Mouse (Mus musculus) heart, postnatal 10 days (tissue): ENCODE measurements around the gene Dab1. TPM values are rescaled to one million over a fixed set of nuclear protein-coding genes. Genes with fewer than 3 reads are reported as not detected.
A peak's percentile ranks its signal among the peaks of the same experiment; 100 is the strongest.

ENCODE experiments used
- DNase-seq, 2 experiments: peaks; one replicate each; pipeline ENCODE4 v3.0.0; 2021
- intact Hi-C: fragments of 180-260 bp; cut with DNase I; formaldehyde crosslinking; loops from one replicate; pipeline ENCODE4 v1.15.1; 2025
- total RNA-seq, 2 experiments: library from RNA; stranded (reverse); gene quantifications; 2 replicates each; pipeline ENCODE4 v1.2.3; 2021

The Dab1 gene
- total RNA-seq: under 1 TPM; 0.40 to 0.43 TPM

DNA sequence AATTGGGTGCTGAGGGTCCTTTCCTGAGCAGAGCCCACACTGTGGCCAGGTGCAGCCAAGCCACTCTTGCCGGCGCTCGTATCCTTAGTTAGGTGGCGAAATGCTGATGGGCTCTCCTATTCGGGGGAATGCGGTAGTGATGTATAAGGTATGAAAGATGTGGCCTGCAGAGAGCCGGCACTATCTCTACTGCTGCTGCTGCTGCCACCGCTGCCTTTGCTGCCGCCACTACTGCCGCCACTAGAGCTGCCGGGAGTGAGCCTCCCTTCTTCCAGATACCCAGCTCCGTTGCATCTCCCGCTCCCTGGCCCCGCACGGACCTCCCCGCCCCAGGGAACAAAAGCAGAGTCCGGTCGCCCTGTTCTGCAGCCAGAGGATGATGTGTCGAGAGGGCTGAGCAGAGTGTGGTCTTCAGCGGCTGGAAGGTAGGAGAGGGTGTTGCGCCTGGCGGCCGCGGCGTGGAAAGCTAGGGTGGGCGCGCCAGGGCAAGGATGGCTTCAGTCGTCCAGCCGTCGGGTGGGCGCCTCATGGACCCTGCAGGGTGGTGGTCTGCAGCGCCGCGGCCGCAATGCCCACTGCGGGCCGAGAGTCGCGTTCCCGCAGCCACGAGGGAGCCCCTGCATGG lies at the start of gene Dab1:
TSS of gene Dab1 (plus strand) at position 39 of the 625 bp plus-strand sequence.
- intact Hi-C loops: no loop called here
- no peak for DNase-seq

DNA sequence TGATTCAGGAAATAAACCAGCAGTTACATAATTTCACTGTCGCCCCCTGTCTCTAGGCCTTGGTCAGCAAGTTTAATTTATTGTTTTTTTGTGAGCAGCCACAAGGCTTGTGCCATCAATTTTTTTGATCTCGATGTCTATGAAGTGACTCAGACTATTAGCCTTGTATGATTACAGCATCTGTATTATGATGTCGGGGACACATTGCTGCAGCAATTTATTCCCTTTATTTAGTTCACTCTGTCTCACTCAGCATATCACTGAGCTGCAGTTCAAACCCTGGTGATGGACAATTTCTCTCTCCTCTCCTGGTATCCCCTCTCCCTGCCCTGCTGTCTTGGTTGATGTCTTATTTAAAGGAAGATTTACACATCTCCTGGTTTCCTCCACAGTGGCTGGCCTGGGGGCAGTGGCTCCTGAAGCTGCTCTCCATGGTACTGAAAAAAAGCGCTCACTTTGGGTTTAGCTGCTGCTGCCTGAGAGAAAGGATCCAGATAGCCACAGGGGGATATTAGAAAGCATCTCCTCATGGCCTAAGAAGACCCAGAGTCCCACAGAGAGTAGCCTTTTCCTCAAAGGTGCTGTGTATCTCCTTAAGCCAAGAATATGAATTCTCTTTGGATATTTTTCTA lies 47.3 kb upstream of the Dab1 start:
- DNase-seq: peak; percentile 37 to 47
- intact Hi-C loops: no loop called here

DNA sequence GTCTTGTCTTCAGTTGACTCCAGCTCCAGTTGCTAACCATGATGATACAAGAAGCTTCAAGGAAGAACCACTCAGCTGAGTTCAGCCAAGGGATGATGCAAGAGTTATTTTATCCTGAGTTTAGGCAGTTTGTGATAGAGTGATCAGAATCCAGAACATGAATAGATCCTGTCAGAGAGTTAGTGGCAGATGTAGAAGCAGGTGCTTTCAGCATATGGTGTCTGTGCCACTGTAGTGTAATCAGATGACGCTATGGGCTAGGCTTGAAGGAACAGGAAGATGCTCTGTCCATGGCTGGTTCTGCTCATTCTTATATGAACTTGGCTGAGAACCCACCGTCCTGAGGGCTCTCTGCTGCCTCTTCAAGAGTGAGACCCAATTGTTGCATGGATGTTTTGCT lies 43.6 kb upstream of the Dab1 start:
- intact Hi-C loops: no loop called here
- no peak for DNase-seq

DNA sequence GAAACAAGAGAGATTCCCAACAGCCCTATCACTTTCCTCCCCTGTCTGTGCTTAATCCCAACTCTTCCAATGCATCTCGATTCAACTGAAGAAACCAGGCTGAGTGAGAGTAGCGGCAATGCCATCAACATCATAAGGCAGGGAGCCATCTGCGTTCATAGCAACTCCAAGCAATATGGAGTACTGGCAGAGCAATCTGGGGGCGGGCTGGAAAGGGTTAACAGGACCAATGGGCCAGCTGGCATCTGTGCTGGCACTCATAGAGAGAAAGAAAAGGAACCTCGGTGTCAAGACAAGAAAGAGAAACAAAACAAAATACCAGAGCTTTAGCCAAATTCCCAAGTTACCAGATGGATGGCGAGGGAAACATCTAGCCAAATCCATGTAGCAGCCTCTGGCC lies 42.9 kb upstream of the Dab1 start:
- intact Hi-C loops: no loop called here
- DNase-seq: no peak

DNA sequence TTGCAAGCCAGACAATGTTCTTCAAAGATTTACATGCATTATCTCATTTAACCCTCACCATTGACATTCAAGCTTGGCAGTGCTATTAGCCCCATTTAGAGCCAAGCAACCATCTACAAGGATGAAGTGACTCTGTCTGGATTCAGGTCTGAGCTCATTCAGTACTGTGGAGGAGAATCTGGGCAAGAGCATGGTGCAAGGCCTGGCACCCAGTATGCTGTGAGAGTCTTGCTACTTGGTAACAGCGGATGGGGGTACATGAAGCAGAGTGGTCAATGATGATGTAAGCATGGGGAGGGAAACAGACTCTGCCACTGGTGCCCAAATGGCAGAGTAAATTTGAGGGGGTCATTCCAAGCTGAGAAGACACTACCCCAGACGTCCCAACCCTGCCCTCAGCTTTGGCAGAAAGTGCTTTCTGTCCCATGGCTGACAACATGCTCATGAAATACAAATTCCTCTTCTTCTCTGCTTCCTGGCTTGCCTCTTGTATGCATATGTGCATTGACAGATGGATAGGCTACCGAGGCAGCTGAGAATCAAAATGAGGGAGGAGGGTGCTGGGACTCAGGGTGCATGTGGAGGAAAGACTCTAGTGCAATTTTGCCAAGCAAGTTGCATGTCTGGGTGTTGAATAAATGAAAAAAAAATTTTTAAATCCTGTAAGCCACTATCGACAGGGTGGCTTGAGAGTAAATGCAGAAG lies 41.9 kb upstream of the Dab1 start:
- intact Hi-C loops: no loop called here
- no peak for DNase-seq

DNA sequence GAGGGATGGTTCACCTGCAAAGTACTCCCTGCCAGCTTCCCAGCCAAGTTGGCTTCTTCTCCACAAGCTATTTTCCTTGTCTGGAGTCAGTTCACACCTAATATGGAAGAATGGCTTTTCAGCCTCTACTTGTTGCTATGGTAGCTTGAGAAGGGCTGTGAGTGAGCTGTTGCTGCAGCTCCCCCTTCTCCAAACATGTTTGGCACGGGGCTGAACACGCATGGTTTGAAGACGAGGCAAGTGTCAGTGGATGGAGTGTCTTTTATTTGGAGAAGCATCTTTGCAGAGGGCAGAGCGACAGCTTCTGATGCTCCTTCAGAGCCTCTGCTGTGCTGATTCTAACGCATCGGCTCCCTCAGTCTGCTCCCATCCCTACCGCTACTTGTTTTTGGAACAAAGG lies 41.3 kb upstream of the Dab1 start:
- intact Hi-C loops: no loop called here
- DNase-seq: no peak

DNA sequence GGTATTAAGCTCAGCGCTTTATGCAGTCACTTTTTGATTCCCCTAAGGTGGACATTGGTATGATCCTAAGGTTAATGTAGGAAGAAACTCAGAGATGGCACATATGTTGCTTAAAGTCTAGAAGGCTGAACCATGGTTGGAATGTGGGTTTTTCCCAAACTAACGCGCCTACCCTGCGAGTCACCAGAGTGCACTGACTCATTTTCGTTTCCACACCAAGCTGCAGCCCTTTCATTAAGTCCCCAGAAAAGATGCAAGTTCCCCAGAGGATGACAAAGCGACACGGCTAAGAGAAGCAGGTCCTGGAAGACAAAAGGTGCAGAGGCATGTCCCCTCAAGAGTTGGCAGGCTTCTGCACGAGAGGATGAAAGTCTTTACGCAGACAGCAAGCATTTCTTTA lies 39.1 kb upstream of the Dab1 start:
- intact Hi-C loops: no loop called here

DNA sequence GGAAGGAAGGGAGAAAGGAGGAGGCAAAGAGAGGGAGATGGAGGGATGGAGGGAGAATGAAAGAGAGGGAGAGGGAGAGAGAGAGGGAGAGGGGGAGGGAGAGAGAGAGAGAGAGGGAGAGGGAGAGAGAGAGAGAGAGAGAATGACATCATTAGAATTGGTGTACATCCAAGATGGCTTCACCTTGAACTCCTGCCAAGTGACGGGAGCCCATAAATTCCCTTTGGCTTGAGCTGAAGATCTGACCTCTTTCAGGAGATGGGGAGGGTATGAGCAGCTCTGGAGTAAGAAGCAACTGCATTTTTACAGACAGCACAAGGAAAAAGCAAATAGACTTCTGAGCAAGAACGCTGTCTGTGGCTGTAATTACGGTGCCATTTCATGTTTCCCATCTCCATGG lies 4.1 kb upstream of the Dab1 start:
- DNase-seq: no peak
- intact Hi-C loops: no loop called here

More for the DNA sequence above, 39.1 kb upstream of the Dab1 start:
- DNase-seq: no peak

DNA sequence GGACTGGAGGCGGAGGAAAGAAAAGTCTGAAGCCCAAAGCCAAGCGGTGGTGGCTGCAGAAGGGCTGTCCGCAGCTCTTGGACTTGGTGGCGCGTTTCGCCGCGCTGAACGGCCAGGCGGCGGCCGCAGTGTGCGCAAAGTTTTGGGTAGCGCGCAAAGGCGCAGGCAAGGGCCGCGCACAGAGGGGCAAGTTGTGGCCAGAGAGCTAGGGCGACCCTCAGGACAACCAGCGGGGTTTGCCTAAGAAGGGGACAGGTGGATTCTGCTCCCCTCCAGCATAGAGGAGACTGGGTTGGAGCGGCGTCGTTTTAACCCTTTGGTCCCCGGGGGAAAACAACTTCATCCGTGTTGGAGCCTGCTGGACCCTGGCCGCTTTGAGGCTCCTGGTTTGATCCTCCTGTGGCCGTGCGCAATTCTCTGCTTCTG lies 800 bp downstream of the Dab1 start:
- intact Hi-C loops: no loop called here
- peak; percentile 1 to 2 for DNase-seq

DNA sequence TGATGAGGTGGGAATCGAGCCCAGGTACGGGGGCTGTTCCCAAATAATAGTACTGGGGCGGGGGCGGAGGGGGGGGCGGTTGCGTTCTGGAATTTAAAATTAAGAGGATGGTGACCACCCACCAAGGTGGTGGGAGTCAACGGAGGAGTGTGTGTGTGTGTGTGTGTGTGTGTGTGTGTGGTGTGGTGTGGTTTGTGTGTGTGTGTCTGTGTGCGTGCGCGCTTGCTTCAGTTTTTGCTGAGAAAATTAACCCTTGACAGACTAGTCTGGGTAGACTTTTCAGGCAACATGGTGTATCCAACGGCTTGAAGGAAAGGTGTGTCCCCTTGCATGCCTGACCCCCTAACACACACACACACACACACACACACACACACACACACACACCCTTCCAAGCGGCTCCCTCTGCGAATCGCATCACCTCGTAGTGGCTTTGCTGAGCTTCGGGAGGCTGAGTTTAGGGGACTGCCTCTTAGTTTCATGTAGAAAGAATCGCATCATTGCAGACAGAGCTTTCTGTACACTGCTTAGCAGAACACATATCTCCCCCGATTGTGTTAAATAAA lies 1.5 kb downstream of the Dab1 start:
- no peak for DNase-seq
- intact Hi-C loops: no loop called here

DNA sequence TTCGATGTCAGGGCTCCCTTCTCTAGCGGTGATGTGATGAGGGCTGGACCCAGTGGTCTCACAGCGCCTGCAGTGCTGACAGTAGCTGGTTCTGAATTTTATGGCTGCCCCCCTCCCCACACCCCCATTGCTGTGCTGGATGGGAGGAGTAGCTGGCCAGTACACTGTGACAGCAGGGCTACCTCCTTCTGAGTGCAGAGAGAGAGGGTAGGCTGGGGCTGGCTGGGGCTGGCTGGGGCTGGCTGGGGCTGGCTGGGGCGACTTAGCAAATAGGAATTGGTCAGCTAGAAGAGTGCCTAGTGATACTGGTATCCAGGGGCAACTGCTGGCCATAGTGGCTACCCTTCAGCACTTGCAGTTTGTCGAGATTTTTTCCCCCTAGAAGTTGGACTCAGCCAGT lies 2.4 kb downstream of the Dab1 start:
- intact Hi-C loops: no loop called here
- DNase-seq: no peak

DNA sequence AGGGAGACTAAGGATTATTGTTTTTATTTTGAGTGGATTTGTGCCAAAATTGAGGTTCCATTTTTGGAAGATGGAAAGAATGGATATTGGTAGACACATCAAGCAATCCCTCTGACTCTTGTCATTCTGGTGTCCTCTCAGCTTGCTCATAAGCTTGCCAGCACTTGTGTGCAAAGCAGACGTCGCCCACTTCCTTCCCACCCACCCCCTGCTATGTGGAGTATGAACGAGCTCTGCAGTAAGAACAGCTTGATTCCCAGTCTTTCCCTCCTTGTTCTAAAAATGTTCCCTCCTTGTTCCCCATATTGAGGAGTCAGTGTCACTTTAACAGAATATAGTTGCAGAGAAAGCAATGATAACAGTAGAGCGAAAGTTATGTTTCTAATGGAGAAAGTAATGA lies 11.0 kb downstream of the Dab1 start:
- DNase-seq: no peak
- intact Hi-C loops: no loop called here

DNA sequence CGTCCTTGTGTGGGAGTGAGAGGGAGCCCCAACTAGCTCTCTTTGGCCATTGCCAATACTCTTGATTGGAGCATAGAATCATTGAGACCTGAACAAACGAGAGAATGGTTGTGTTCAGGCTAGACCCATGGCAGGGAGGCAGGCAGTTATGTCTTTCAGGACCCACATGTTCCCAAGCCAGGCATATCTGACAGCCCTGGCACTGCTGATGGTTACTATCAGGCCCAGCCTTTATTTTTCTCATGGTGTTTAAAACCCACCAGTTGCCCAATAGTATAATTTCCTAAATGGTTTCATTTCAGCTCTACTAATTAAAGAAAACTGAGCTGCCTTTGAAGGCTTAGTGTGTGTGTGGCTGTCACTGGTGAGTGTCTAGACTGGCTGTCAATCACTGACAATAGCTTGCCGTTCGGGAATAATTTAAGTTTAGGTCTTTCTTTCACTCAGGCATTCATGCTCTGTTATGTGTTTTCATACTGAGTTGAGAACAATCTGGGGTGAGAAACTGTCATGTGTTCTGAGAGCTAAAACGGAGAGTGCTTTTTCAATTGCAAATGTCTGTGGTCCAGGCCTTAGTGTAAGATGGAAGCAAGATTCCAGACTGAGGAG lies 17.1 kb downstream of the Dab1 start:
- DNase-seq: no peak
- intact Hi-C loops: no loop called here

DNA sequence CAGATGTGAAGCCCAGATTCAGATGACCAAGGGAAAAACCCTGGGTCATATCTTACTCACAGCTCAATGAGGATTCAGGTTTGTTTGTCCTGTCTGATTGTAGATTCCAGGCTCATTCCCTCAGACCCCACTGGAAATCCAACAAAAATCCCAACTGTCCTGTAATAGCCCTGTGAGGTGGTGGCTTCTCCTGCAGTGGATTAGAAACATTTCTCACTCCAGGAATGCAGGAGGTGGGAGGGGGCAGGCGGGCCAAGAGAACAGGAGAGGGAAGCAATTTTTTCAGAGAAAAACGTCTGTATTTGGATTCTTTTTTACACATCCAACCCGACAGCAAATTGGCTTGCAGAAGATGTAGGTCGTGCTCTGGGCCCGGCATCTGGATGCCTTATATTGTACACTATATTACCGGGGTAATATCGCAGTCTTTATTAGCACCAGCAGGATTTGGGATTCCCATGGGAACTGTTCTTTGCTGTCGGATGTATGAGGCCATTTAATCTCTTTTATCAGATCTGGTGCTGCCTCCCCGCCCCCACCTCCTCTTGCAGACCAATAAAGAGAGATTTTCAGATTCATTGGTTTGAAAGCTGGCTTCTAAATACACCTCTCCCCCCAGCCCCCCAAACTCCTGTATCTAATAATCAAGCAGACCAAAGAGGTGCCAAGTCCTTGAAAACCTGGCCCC lies 29.2 kb downstream of the Dab1 start:
- DNase-seq: no peak
- intact Hi-C loops: no loop called here

DNA sequence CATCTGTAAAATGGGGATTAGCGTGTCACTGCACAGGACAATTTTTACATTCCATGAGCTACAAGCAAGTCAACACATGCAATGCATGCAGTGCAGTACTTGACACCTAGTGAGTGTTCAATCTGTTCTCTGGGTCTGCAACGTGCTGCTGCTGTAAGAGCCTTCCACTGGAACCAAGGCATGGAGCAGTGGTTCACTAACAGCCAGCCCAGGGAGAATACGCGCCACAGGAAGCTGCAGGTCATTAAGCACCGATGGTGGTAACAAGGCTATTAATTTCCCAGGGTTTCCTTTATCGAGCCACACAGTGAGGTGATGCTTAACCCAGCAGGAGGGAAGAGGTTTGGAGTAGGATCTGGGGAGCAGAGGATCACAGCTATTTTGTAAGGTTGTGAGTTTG lies 36.6 kb downstream of the Dab1 start:
- no peak for DNase-seq
- intact Hi-C loops: no loop called here

DNA sequence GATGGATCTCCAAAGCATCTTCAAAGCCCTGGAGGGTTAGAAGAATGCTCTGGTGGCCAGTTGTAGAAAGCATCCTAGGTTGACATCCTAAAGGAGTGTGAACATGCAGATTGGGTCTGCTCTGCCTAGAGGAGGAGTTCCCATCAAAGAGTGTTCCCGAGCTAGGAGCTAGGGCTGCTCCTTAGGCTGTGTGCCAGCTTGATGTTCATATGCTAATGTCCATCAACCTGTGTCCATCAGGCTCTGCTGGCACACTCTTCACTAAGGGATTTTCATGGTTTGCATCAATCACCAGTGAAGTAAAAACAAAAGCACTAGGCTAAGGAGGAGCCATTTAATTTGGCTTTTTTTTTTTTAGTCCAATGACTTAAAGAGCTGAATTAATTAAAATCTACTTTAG lies 42.2 kb downstream of the Dab1 start:
- no peak for DNase-seq
- intact Hi-C loops: no loop called here

DNA sequence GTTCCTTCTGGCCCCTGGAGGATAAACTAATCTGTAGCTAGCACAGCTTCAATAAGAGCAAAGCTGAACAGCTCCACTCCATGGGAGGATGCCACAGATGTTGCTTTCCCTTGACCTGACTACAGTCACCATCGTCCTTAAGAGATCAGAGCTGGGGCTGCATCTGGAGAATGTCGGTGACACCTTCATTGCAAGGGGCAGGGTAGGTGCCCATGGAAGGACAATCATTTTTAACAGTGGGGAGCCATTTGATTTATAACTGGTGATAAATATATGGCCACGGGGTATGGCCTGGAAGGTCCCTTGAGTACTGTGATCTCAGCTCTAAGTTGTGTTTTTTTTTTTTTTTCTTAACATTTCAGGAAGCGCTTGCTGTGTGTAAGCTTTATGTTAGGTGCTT lies 48.3 kb downstream of the Dab1 start:
- no peak for DNase-seq
- intact Hi-C loops: no loop called here

DNA sequence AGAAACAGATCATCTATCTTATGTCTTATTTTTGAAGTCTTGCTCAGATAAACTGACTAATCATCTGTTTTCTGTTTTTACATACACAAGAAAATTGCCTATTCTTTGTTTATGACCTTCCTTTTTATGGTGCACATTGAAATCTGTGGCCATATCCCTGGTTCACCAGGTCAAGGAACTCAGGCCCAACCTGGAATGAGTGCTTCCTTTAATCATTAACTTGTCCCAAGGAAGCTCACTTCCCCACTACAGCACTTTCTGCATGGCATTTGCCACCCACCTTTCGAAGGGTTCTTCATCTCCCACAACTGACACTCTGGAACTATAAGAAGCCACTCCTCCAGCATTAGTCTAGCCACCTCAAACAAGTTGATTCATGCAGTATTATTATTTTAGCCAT lies 58.0 kb downstream of the Dab1 start:
- intact Hi-C loops: no loop called here
- no peak for DNase-seq

DNA sequence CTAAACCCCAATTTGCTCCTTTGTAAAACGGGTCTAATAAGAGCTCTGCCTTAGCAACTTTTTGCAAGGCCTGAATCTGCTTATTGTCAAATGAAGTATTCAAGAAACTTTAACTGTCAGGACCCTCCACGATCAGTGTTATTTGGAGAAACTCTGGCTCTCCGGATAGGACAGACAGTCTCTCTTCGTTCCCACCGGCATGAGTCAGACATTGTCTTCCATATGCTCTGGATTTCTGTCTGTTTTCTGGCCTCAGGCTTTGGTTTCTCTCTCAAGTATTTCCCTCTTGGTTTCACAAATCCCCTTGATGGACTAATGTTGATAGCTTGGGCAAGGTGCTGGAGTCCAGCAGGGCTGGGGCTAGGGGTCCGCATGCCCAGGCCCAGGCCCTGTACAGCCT lies 59.3 kb downstream of the Dab1 start:
- DNase-seq: no peak
- intact Hi-C loops: no loop called here

DNA sequence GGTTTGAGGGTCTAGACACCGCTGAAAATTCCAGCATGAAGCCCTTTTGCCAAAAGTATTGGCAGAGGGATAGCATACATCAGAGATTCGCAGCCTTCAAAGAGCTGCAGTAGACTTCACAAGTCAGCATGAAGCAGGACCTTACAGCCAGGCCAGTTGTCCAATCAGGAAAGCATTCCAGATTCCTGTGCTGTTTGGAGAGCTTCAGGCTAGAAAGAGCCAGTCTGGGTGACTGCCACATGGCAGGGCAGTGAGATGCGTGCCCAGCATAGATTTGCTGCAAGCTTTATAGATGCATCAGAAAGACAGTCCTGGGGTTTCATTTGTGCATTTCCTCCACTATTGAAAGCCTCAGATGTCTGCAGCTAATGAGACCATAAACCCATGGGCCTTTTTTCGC lies 66.0 kb downstream of the Dab1 start:
- intact Hi-C loops: no loop called here
- DNase-seq: peak in 1 of 2 experiments; percentile 3

DNA sequence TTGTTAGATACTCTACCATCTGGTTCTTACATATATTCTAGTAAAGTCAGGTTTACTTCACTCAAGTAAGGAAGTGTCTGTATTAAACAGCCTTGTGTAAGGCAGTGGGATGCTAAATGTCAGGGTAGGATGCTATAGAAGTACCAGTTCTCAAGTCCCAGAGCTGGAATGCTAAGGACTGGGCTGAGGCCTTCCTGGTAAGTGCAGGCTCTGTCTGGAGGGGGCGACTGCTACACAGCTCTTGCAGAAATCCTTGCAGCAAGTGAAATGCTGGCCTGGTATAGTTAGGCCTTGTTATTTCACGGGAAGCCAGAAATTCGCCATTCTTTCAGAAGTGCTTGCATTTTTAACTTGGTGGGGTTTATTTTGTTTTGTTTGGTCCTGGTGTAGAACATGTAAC lies 72.6 kb downstream of the Dab1 start:
- intact Hi-C loops: no loop called here
- DNase-seq: no peak
